Mouse (Mus musculus): ENCODE data around the gene Zfp760. TPM values are rescaled to one million over a fixed set of nuclear protein-coding genes. Genes with fewer than 3 reads are reported as not detected.
"Not testable (repeated sequence)": the region's sequence is repeated elsewhere in the genome, so short reads cannot be mapped to it uniquely, and the experiment has no call there.

The Zfp760 gene
- total RNA-seq (2021), result 1 to 10 TPM; 8.2 to 8.6 TPM
- long read RNA-seq, experiment 1, partial matches to known transcripts, result 0 of 2 reads
- long read RNA-seq, experiment 1, other reads (novel, unspliced or antisense), result 2 of 2 reads
- long read RNA-seq, experiment 2, full-length matches to known transcripts, result 1 of 6 reads
- long read RNA-seq, experiment 2, partial matches to known transcripts, result 1 of 6 reads
- long read RNA-seq, experiment 2, other reads (novel, unspliced or antisense), result 4 of 6 reads

GRCm38 (mm10) chr17:21707343-21707996, at the start of gene Zfp760:
TSS of gene Zfp760 (plus strand) at chr17:21707741.
- peak within 1 kb of the TSS; percentile 87 for H3K27ac ChIP-seq
- DNase-seq (ENCODE audit: low spot score in 2 of 2), result peak; percentile 70 to 88
- peak within 1 kb of the TSS; percentile 82 for H3K4me3 ChIP-seq
- TF ChIP-seq CTCF (conservative IDR thresholded peaks at IDR 0.05), result no peak; the same call in 1 of the 2 replicates

- H3K4me3 ChIP-seq; H3K27ac ChIP-seq; DNase-seq (ENCODE audit: low spot score in 2 of 2): not testable (repeated sequence)
Measured at GRCm38 (mm10) chr17:21678826-21679225, 28.7 kb upstream of the Zfp760 start.

GRCm38 (mm10) chr17:21679273-21680018, 28.1 kb upstream of the Zfp760 start:
- TF ChIP-seq CTCF (conservative IDR thresholded peaks at IDR 0.05), result peak; percentile 83
- H3K27ac ChIP-seq, result peak overlapping the region; percentile 83
- peak overlapping the region; percentile 72 for H3K4me3 ChIP-seq
- DNase-seq (ENCODE audit: low spot score in 2 of 2), result peak; percentile 67 to 85

GRCm38 (mm10) chr17:21680019-21680376, 27.5 kb upstream of the Zfp760 start:
- Histone ChIP-seq H3K4me3 (peak overlapping the region; percentile 72), H3K27ac (peak overlapping the region; percentile 83)
- not testable (repeated sequence) for DNase-seq (ENCODE audit: low spot score in 2 of 2)

- no peak for DNase-seq (ENCODE audit: low spot score in 2 of 2)
- TF ChIP-seq CTCF (conservative IDR thresholded peaks at IDR 0.05), result no peak
- Histone ChIP-seq H3K27ac (no peak within 1 kb of the TSS), H3K4me3 (no peak within 1 kb of the TSS)
Measured at GRCm38 (mm10) chr17:21691560-21691959, 16.0 kb upstream of the Zfp760 start, which contains the start of gene Gm10226. TSS of gene Gm10226 (plus strand) at chr17:21691860.

GRCm38 (mm10) chr17:21693342-21693741, 14.2 kb upstream of the Zfp760 start:
- no peak overlapping the region for H3K4me3 ChIP-seq
- TF ChIP-seq CTCF (conservative IDR thresholded peaks at IDR 0.05), result no peak

GRCm38 (mm10) chr17:21696073-21696472, 11.5 kb upstream of the Zfp760 start:
- Histone ChIP-seq H3K4me3 (no peak overlapping the region), H3K27ac (no peak overlapping the region)
- no peak for DNase-seq (ENCODE audit: low spot score in 2 of 2)
- TF ChIP-seq CTCF (conservative IDR thresholded peaks at IDR 0.05), result no peak

More at GRCm38 (mm10) chr17:21693342-21693741, 14.2 kb upstream of the Zfp760 start:
- no peak overlapping the region for H3K27ac ChIP-seq
- no peak for DNase-seq (ENCODE audit: low spot score in 2 of 2)

- no peak for DNase-seq (ENCODE audit: low spot score in 2 of 2)
- Histone ChIP-seq H3K4me3 (no peak overlapping the region), H3K27ac (no peak overlapping the region)
Measured at GRCm38 (mm10) chr17:21702281-21703240, 5.0 kb upstream of the Zfp760 start.

GRCm38 (mm10) chr17:21703414-21703813, 4.1 kb upstream of the Zfp760 start:
- no peak overlapping the region for H3K4me3 ChIP-seq
- no peak for DNase-seq (ENCODE audit: low spot score in 2 of 2)

More at GRCm38 (mm10) chr17:21702281-21703240, 5.0 kb upstream of the Zfp760 start:
- no peak for TF ChIP-seq CTCF (conservative IDR thresholded peaks at IDR 0.05)

GRCm38 (mm10) chr17:21708401-21708800, 860 bp downstream of the Zfp760 start:
- Histone ChIP-seq H3K4me3 (peak overlapping the region; percentile 82), H3K27ac (peak overlapping the region; percentile 11; the same call in 1 of the 2 replicates)
- TF ChIP-seq CTCF (conservative IDR thresholded peaks at IDR 0.05), result no peak
- DNase-seq (ENCODE audit: low spot score in 2 of 2), result no peak

More at GRCm38 (mm10) chr17:21703414-21703813, 4.1 kb upstream of the Zfp760 start:
- no peak overlapping the region for H3K27ac ChIP-seq
- no peak for TF ChIP-seq CTCF (conservative IDR thresholded peaks at IDR 0.05)

GRCm38 (mm10) chr17:21730495-21730894, 23.0 kb downstream of the Zfp760 start, which contains the start of gene Zfp229:
TSS of gene Zfp229 (plus strand) at chr17:21730795.
- H3K27ac ChIP-seq; H3K4me3 ChIP-seq; DNase-seq (ENCODE audit: low spot score in 2 of 2): not testable (repeated sequence)

- peak overlapping the region; percentile 82 for H3K4me3 ChIP-seq
- peak overlapping the region; percentile 87 for H3K27ac ChIP-seq
- no peak for DNase-seq (ENCODE audit: low spot score in 2 of 2)
- no peak for TF ChIP-seq CTCF (conservative IDR thresholded peaks at IDR 0.05)
Measured at GRCm38 (mm10) chr17:21733049-21733448, 25.5 kb downstream of the Zfp760 start.
